ENCODE assay signal across 15 mouse cellular contexts in the genomic region with DNA sequence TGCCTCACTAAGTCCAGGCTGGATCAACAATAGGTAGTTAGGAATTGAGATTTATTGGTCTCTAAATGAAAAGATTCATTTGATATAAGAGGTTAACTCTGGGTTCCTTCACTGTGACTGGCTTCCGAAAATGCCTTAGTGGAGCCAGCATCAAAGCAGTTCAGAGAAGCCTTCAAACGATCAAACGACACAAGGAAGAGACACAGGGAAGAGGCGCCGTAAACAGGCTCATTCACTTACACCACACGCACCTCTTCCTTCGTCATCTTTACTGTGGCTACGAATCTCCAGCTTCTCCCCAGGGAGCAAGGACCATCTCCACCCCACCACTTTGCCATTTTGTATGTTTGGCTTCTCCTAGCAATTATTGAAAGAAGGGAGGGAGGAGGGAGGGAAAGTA. TPM values are rescaled to one million over a fixed set of nuclear protein-coding genes. Genes with fewer than 3 reads are reported as not detected.
DNase-seq lines count a peak whose midpoint lies in the region; ATAC-seq and TF ChIP-seq lines count a peak whose summit lies in the region.
"Had no signal": no experiment of that assay in that cellular context is flagged by ENCODE, and none has a peak within 500 bp of the region (broad histone marks: within the 10 kb centered on the region; RNA-seq: fewer than 3 reads in every experiment).

No protein-coding gene starts in this region.

- peaks cover 85% of the 10 kb centered on the region for H3K4me1 ChIP-seq in forebrain, embryonic 10.5 days
- peaks cover 5% of the 10 kb centered on the region for H3K4me1 ChIP-seq in forebrain, embryonic 16.5 days (replicated peaks; ENCODE audit: control insufficient read depth, insufficient read depth, low read length)
- peaks cover 30% of the 10 kb centered on the region for H3K4me1 ChIP-seq in neural tube, embryonic 15.5 days
- H3K4me1 ChIP-seq in hindbrain, embryonic 14.5 days (replicated peaks; ENCODE audit: control insufficient read depth, insufficient read depth, low read length), result peaks cover 37% of the 10 kb centered on the region
- H3K4me1 ChIP-seq in stomach, postnatal 0 days (replicated peaks; ENCODE audit: control insufficient read depth, insufficient read depth), result peaks cover 7% of the 10 kb centered on the region; the same call in 1 of the 2 replicates

- no peak for ATAC-seq in forebrain, embryonic 16.5 days
- ATAC-seq in neural tube, embryonic 15.5 days (ENCODE audit: low FRiP score), result no peak
- ATAC-seq in hindbrain, embryonic 14.5 days (ENCODE audit: low FRiP score), result no peak
- no peak for ATAC-seq in stomach, postnatal 0 days (ENCODE audit: low FRiP score, low TSS enrichment)
- ATAC-seq: intestine, embryonic 16.5 days; liver, postnatal 0 days had no signal

- no peak overlapping the region for H3K4me2 ChIP-seq in forebrain, embryonic 16.5 days (ENCODE audit: low read length)
- no peak overlapping the region for H3K4me2 ChIP-seq in neural tube, embryonic 15.5 days
- H3K4me2 ChIP-seq in hindbrain, embryonic 14.5 days (replicated peaks), result peak overlapping the region; percentile 72
- H3K4me2 ChIP-seq in stomach, postnatal 0 days (replicated peaks; ENCODE audit: low read depth), result no peak overlapping the region
- H3K4me2 ChIP-seq: embryonic facial prominence, embryonic 13.5 days; heart, embryonic 11.5 days; limb, embryonic 12.5 days had no signal

- no peak for TF ChIP-seq EP300 in stomach, postnatal 0 days (optimal IDR thresholded peaks at IDR 0.05)

- H3K9me3 ChIP-seq in forebrain, embryonic 10.5 days, result no peaks in the 10 kb centered on the region
- no peaks in the 10 kb centered on the region for H3K9me3 ChIP-seq in forebrain, embryonic 16.5 days (ENCODE audit: control insufficient read depth, low read length)
- no peaks in the 10 kb centered on the region for H3K9me3 ChIP-seq in neural tube, embryonic 15.5 days (replicated peaks)
- no peaks in the 10 kb centered on the region for H3K9me3 ChIP-seq in hindbrain, embryonic 14.5 days (ENCODE audit: control insufficient read depth, low read length)
- H3K9me3 ChIP-seq in stomach, postnatal 0 days (ENCODE audit: control insufficient read depth, low read length), result no peaks in the 10 kb centered on the region
- H3K9me3 ChIP-seq: embryonic facial prominence, embryonic 13.5 days; limb, embryonic 12.5 days had no signal

- peak; percentile 16 for DNase-seq in forebrain, embryonic 10.5 days (ENCODE audit: extremely low spot score, low spot score)
- DNase-seq in neural tube, embryonic 10.5 days (ENCODE audit: extremely low spot score, low spot score), result peak; percentile 26
- no peak for DNase-seq in hindbrain, embryonic 14.5 days (ENCODE audit: low spot score)
- DNase-seq in stomach, postnatal 0 days (ENCODE audit: low spot score), result peak; percentile 12
- no peak for DNase-seq in spleen, postnatal 4 days (ENCODE audit: low spot score in 2 of 2)
- DNase-seq in right cerebral cortex, postnatal 4 days, result no peak
- DNase-seq: adrenal gland, postnatal 25 days; cerebellum, adult 18-20 months; liver, postnatal 0 days had no signal

- H3K27ac ChIP-seq in forebrain, embryonic 10.5 days, result peak overlapping the region; percentile 98
- no peak overlapping the region for H3K27ac ChIP-seq in forebrain, embryonic 16.5 days (ENCODE audit: low read length)
- no peak overlapping the region for H3K27ac ChIP-seq in neural tube, embryonic 15.5 days (replicated peaks)
- H3K27ac ChIP-seq in hindbrain, embryonic 14.5 days, result peak overlapping the region; percentile 96; the same call in 1 of the 2 replicates
- no peak overlapping the region for H3K27ac ChIP-seq in stomach, postnatal 0 days (replicated peaks)
- H3K27ac ChIP-seq: embryonic facial prominence, embryonic 13.5 days; limb, embryonic 12.5 days had no signal

- WGBS in forebrain, embryonic 10.5 days, result 7% methylated on average over 8 of the region's 8 CpGs
- WGBS in forebrain, embryonic 16.5 days, result 6% methylated on average over 8 of the region's 8 CpGs
- 32% methylated on average over 8 of the region's 8 CpGs for WGBS in neural tube, embryonic 15.5 days
- WGBS in hindbrain, embryonic 14.5 days, result 9% methylated on average over 8 of the region's 8 CpGs
- WGBS in stomach, postnatal 0 days, result 65% methylated on average over 8 of the region's 8 CpGs

- H3K27me3 ChIP-seq in forebrain, embryonic 10.5 days (ENCODE audit: poor library complexity, severe bottlenecking), result peaks cover 100% of the 10 kb centered on the region
- H3K27me3 ChIP-seq in forebrain, embryonic 16.5 days (replicated peaks; ENCODE audit: control insufficient read depth, insufficient read depth, low read length), result peaks cover 61% of the 10 kb centered on the region
- peaks cover 64% of the 10 kb centered on the region for H3K27me3 ChIP-seq in neural tube, embryonic 15.5 days (replicated peaks)
- H3K27me3 ChIP-seq in hindbrain, embryonic 14.5 days (ENCODE audit: control insufficient read depth, insufficient read depth, low read length), result peaks cover 78% of the 10 kb centered on the region
- no peaks in the 10 kb centered on the region; the same call in 1 of the 2 replicates for H3K27me3 ChIP-seq in stomach, postnatal 0 days (ENCODE audit: control insufficient read depth, insufficient read depth, low read length)

- H3K9ac ChIP-seq in forebrain, embryonic 16.5 days (replicated peaks; ENCODE audit: low read depth, low read length), result no peak overlapping the region
- H3K9ac ChIP-seq in neural tube, embryonic 15.5 days (replicated peaks), result no peak overlapping the region
- H3K9ac ChIP-seq in hindbrain, embryonic 14.5 days, result peak overlapping the region; percentile 39; the same call in 1 of the 2 replicates
- no peak overlapping the region for H3K9ac ChIP-seq in stomach, postnatal 0 days (ENCODE audit: low read length)
- H3K9ac ChIP-seq: embryonic facial prominence, embryonic 13.5 days; limb, embryonic 12.5 days; liver, postnatal 0 days had no signal

- TF ChIP-seq CTCF in stomach, postnatal 0 days (IDR thresholded peaks at IDR 0.05; ENCODE audit: low read depth), result no peak

- H3K36me3 ChIP-seq in forebrain, embryonic 10.5 days (replicated peaks), result peaks cover 3% of the 10 kb centered on the region; the same call in 1 of the 2 replicates
- H3K36me3 ChIP-seq in forebrain, embryonic 16.5 days (ENCODE audit: control insufficient read depth, insufficient read depth), result no peaks in the 10 kb centered on the region
- H3K36me3 ChIP-seq in neural tube, embryonic 15.5 days, result no peaks in the 10 kb centered on the region
- H3K36me3 ChIP-seq in hindbrain, embryonic 14.5 days (replicated peaks; ENCODE audit: control insufficient read depth, insufficient read depth), result no peaks in the 10 kb centered on the region
- H3K36me3 ChIP-seq in stomach, postnatal 0 days (ENCODE audit: control insufficient read depth, insufficient read depth, low read length), result no peaks in the 10 kb centered on the region
- H3K36me3 ChIP-seq: embryonic facial prominence, embryonic 13.5 days; limb, embryonic 12.5 days had no signal

- peak overlapping the region; percentile 84; the same call in 1 of the 2 replicates for H3K4me3 ChIP-seq in forebrain, embryonic 10.5 days
- H3K4me3 ChIP-seq in forebrain, embryonic 16.5 days (replicated peaks; ENCODE audit: low read length), result no peak overlapping the region
- no peak overlapping the region for H3K4me3 ChIP-seq in neural tube, embryonic 15.5 days (replicated peaks)
- no peak overlapping the region for H3K4me3 ChIP-seq in hindbrain, embryonic 14.5 days (replicated peaks; ENCODE audit: low read length)
- H3K4me3 ChIP-seq in stomach, postnatal 0 days (ENCODE audit: low read depth, low read length), result no peak overlapping the region
- H3K4me3 ChIP-seq: embryonic facial prominence, embryonic 13.5 days; limb, embryonic 12.5 days had no signal

RNA-seq across cellular contexts. Expression of gene Nr2f2, which starts 23.8 kb away (rescaled TPM):
- polyA plus RNA-seq in forebrain, embryonic 10.5 days (2016; fragmentation: Nextera tagmentation; extraction: Ambion mirVana), result 82.3 and 82.7 TPM in 2 replicates
- 88.4 and 90.6 TPM in 2 replicates for polyA plus RNA-seq in forebrain, embryonic 16.5 days (2015; fragmentation: Nextera tagmentation; extraction: Ambion mirVana)
- polyA plus RNA-seq in neural tube, embryonic 15.5 days (2015; fragmentation: Nextera tagmentation; extraction: Ambion mirVana), result 60.3 and 62.5 TPM in 2 replicates
- polyA plus RNA-seq in hindbrain, embryonic 14.5 days (2014; fragmentation: Nextera tagmentation; extraction: Ambion mirVana), result 105 and 127 TPM in 2 replicates
- 52.8 and 53.9 TPM in 2 replicates for polyA plus RNA-seq in stomach, postnatal 0 days (2015; fragmentation: Nextera tagmentation; extraction: Ambion mirVana)

Comparison
In these comparisons a context has a peak if more than half of its experiments do, and no peak if none do; other contexts are left out.
1. H3K27ac ChIP-seq: peak in forebrain, embryonic 10.5 days (single experiment) and hindbrain, embryonic 14.5 days (single experiment); none in forebrain, embryonic 16.5 days (single experiment), neural tube, embryonic 15.5 days (single experiment) and stomach, postnatal 0 days (single experiment).
2. DNase-seq: peak in forebrain, embryonic 10.5 days (single experiment), neural tube, embryonic 10.5 days (single experiment) and stomach, postnatal 0 days (single experiment); none in hindbrain, embryonic 14.5 days (single experiment), spleen, postnatal 4 days (0 of 2) and right cerebral cortex, postnatal 4 days (single experiment).